8 mouse cellular contexts compared by ENCODE assay signal in genomic region chr2:5942416-5943032, GRCm38 (mm10). TPM values are rescaled to one million over a fixed set of nuclear protein-coding genes. Genes with fewer than 3 reads are reported as not detected.
DNase-seq lines count a peak whose midpoint lies in the region; ATAC-seq and TF ChIP-seq lines count a peak whose summit lies in the region.

Gene Dhtkd1 (minus strand): TSS chr2:5942792.

- intact Hi-C loops in gastrocnemius, adult 2 months (cut with DNase I): loop anchor here (10.0 kb wide), 1 partner anchor 98 kb away; the partner anchor contains the start of genes Cdc123 and Nudt5

- ATAC-seq in hindbrain, embryonic 15.5 days (ENCODE audit: low FRiP score, low read depth): peak; percentile 97

- TF ChIP-seq CTCF in gastrocnemius, adult 2 months (IDR thresholded peaks at IDR 0.05): peak; percentile 19; the same call in 1 of the 2 replicates

- peak within 1 kb of the TSS; percentile 91 for H3K27ac ChIP-seq in gastrocnemius, adult 2 months
- peak within 1 kb of the TSS; percentile 63 for H3K27ac ChIP-seq in hindbrain, embryonic 15.5 days (replicated peaks)

- no peaks in the 10 kb centered on the region for H3K27me3 ChIP-seq in hindbrain, embryonic 15.5 days

- H3K4me2 ChIP-seq in hindbrain, embryonic 15.5 days: peak within 1 kb of the TSS; percentile 82

- WGBS in hindbrain, embryonic 15.5 days: under 1% methylated on average over 36 of the region's 36 CpGs

- H3K36me3 ChIP-seq in hindbrain, embryonic 15.5 days: no peaks in the 10 kb centered on the region

- H3K9me3 ChIP-seq in hindbrain, embryonic 15.5 days: no peaks in the 10 kb centered on the region

- peaks cover 17% of the 10 kb centered on the region; the same call in 1 of the 2 replicates for H3K4me1 ChIP-seq in hindbrain, embryonic 15.5 days (replicated peaks)

- peak; percentile 63 for DNase-seq in adrenal gland, adult 18-20 months (ENCODE audit: low spot score in 2 of 2)
- peak; percentile 88 for DNase-seq in embryo, embryonic 10 days (ENCODE audit: low spot score)
- DNase-seq in gastrocnemius, adult 2 months: peak; percentile 81
- DNase-seq in layer of hippocampus, postnatal 25 days (ENCODE audit: extremely low spot score in 1 of 2, low spot score in 1 of 2): peak; percentile 49 to 61
- peak; percentile 68 for DNase-seq in lung, postnatal 10 days
- DNase-seq in ovary, postnatal 14 days (ENCODE audit: low spot score): peak; percentile 36
- DNase-seq in thymus, postnatal 25 days: peak; percentile 43

- peak within 1 kb of the TSS; percentile 83 for H3K4me3 ChIP-seq in gastrocnemius, adult 2 months
- H3K4me3 ChIP-seq in hindbrain, embryonic 15.5 days: peak within 1 kb of the TSS; percentile 61

- H3K9ac ChIP-seq in hindbrain, embryonic 15.5 days: peak within 1 kb of the TSS; percentile 77

RNA-seq across cellular contexts. Expression of gene Dhtkd1, which starts in this region (rescaled TPM):
- 10 to 100 TPM in 1 of 2 experiments, 1 to 10 TPM in 1; 6.6 to 13.1 TPM for total RNA-seq in adrenal gland, adult 18-20 months (2021)
- total RNA-seq in gastrocnemius, adult 2 months (2021): 1 to 10 TPM; 2.2 to 4.3 TPM
- polyA plus RNA-seq in hindbrain, embryonic 15.5 days (2015; fragmentation: Nextera tagmentation; extraction: Ambion mirVana): 5.5 and 8.4 TPM in 2 replicates
- 10 to 100 TPM in 1 of 2 experiments, 1 to 10 TPM in 1; 8.3 to 12.0 TPM for total RNA-seq in layer of hippocampus, postnatal 25 days (2021)

Comparison
In these comparisons a context has a peak if more than half of its experiments do, and no peak if none do; other contexts are left out.
1. Peak in every context shown above with its lines: DNase-seq, ATAC-seq, H3K4me3 ChIP-seq and H3K27ac ChIP-seq.
2. DNase-seq: peak in every context shown above with its lines; median percentile 88 in embryo, embryonic 10 days; 81 in gastrocnemius, adult 2 months; 68 in lung, postnatal 10 days; 63 in adrenal gland, adult 18-20 months; 55 in layer of hippocampus, postnatal 25 days; 43 in thymus, postnatal 25 days; 36 in ovary, postnatal 14 days.